Mouse (Mus musculus): ENCODE measurements around the gene Copz1.
A peak's percentile ranks its signal among the peaks of the same experiment; 100 is the strongest.

Gene Copz1

DNA sequence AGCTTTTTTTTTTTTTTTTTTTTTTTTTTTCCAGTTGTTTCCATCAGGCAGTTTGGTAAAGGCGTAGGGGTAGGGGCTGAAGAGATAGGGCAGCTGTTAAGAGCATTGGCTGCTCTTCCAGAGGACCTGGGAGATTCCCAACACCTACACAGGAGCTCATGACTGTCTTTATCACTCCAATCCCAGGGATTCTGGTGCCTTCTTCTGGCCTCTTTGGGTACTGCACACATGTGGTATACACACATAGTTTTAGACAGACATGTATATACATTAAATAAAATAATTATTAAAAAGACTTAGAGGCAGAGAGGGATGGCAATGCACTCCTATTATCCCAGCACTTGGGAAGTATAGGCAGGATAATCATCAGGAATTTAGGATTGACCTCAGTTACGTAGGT, 20.9 kb downstream of the Copz1 start:
- no peak for DNase-seq

DNA sequence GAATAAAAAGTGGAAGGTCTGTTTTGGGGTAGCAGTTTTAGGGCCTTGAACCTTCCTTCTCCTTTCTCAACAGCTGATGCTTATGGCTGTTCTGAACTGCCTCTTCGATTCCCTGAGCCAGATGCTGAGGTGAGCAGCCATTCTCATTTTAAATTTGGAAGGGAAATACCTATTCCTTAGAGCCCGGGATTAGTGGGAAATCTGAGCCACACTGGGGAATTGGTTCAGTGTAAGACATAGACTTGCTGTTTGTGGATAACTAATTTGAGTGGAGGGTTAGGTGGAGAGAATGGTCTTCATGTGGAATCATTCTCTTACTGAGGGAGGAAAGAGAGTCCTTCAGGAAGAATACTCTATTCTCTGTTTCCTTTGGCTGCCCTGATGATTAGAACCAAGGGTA, 22.1 kb downstream of the Copz1 start:
- DNase-seq: no peak

GRCm38 (mm10) chr15:103295851-103296250, 23.3 kb downstream of the Copz1 start:
- DNase-seq: no peak

DNA sequence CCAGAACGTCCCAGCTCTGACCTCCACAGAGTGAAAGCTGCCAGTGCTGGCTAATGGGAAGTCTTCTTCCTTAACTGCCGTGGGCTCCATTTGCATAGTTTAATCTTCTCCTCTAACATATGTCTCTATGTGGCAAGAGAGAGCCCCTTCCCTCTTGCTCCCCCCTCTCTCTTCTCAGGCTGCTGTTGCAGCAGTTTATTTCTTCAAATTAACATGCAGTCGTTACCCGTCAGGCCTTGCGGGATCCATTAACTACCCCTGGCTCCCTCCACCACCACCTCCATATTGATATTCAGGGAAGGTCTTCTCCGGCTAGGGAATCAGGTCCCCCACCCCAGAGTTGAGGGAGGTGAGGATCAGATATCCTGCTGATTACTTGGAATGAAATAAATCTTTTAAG, 24.8 kb downstream of the Copz1 start:
- no peak for DNase-seq

DNA sequence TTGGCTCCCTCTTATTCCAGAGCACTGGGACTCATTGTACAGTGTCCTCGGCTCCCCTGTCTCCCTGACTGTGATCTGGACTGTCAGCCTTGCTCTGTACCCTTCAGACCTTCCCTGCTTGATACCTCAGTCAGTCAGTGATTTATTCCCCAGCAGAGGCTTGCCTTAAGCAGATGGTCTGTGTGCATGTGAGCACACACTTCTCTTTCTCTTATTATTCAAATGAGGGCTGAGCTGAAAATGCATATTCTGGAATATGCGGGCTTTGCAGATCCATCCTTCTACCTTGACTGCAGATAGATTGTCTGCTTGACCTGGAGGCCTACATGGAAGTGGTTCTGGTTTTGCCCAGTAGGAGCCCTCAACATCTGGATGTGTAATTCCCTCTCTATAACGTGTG, 25.5 kb downstream of the Copz1 start:
- DNase-seq: no peak

GRCm38 (mm10) chr15:103298861-103299616, 26.5 kb downstream of the Copz1 start:
- no peak for DNase-seq

- no peak for DNase-seq
Measured at GRCm38 (mm10) chr15:103299644-103300043, 27.1 kb downstream of the Copz1 start.

- DNase-seq: peak; percentile 51
Measured at GRCm38 (mm10) chr15:103300067-103300471, 27.6 kb downstream of the Copz1 start.

- DNase-seq: no peak
Measured at GRCm38 (mm10) chr15:103300560-103300959, 28.0 kb downstream of the Copz1 start.

DNA sequence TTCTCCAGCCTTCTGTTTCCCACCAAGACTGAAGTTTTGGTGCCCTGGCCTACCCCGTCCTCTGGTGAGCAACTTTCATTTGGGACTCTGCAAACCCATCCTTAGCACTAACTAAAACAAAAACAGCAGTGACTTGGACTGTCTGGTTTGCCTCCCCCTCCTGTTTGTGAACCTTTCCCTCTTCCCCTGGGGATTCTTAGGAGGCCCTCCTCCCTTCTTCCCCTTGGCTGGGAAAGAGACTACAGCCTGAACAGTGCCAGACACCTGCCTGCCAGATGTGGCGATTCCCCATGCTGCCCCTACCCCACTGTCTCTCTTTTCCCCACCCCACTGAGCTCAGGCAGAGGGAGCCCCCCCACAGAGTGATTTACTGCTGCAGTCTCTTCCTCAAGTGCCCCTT, 28.5 kb downstream of the Copz1 start:
- DNase-seq: peak; percentile 38

DNA sequence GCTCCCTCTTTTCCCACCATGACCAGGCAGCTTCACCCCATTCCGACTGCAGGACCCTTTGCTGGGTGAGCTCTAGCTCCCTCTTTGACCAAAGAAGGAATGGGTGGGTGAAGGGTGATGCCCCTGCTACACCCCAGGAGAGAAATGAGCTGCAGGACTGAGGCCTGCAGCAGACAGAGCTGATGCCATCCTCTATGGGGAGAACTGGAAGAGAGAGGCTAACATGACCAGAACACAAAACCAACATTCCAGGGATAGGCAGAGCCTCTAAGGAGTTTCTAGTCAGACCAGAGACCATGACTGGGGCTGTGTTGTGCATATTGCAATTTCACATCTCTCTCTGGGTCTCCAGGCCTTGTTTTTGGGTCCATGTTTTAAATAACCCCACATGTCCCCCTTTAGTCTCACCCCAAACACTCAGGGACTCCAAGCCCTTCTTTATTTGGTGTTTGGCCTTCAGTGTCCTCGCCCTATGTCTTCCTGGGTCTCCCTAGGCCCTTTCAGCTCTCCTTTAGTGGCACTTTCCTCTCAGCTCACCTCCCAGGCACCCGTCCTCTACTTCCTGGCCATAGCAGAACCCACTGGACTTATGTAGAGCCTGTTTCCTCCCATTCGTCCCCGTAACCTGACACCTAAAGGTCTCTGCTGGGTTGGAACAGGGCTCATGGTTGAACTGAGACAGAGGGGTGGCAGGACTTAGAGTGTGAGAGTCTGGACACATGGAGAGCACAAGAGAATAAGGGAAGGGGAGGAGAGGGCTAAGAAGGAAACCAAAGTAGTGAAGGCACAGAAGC, 29.2 kb downstream of the Copz1 start:
- no peak for DNase-seq

GRCm38 (mm10) chr15:103302341-103303021, 30.0 kb downstream of the Copz1 start:
- no peak for DNase-seq

DNA sequence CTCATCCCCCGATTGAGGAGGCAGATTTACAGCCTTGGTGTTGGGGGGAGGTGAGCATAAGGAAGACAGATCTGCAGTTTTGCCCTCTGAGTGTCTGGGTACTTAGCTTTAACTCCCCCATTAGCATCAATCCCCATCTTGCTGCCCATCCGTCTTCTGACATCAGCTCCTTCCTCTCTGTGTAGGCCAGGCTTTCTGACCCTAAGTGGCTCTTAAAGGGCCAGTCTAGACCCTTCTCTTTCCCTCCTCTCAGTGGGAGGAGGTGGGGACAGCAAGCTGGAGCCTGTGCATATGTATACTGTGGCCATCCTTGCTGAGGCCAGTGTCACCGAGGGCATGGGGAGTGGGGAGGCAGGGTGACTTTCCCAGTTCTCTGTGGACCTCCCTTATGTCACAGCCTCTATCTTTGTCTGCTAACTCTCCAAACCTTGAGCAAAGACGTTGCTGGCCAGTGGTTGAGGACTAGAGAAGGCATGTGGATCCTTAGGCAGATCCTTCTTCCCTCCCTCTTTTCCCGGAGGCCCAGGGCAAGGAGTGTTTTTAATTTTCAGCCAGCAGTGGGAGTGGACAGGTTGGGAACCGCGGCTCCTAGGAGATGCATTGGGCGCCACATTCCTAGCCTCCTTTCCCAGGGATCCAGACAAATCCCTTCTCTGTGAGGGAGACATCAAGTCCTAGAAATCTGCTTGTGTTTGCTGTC, 31.6 kb downstream of the Copz1 start:
- DNase-seq: no peak

GRCm38 (mm10) chr15:103304616-103304969, 32.1 kb downstream of the Copz1 start:
- no peak for DNase-seq

DNA sequence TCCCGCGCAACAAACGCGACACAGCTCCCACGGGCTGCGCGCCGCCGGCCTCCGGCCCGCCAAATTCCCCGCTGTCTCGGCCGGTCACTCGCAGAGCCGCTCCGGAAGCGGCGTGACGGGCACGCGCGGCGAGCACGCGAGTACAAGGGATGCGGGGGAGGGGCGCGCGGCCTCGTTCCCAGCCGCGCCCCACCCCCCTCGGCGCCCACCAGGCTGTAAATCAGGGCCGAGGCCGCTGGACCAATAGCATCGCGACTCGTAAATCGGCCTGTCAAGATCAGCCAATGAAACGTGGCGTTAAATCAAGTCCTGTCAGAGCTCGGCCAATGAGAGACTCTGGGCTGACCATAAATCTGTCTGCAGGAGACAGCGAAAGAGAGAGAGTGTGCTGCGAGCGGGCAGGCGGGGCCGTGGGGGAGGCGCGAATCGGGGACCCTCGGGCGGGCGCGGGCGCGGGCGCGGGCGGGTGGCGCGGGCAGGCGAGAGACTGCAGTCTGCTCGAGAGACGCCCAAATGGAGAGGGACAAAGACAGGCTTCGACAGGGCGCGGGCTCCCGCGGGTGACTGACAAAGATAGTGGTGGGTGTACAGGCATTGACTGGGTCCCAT, 32.7 kb downstream of the Copz1 start:
- DNase-seq: peak; percentile 88

DNA sequence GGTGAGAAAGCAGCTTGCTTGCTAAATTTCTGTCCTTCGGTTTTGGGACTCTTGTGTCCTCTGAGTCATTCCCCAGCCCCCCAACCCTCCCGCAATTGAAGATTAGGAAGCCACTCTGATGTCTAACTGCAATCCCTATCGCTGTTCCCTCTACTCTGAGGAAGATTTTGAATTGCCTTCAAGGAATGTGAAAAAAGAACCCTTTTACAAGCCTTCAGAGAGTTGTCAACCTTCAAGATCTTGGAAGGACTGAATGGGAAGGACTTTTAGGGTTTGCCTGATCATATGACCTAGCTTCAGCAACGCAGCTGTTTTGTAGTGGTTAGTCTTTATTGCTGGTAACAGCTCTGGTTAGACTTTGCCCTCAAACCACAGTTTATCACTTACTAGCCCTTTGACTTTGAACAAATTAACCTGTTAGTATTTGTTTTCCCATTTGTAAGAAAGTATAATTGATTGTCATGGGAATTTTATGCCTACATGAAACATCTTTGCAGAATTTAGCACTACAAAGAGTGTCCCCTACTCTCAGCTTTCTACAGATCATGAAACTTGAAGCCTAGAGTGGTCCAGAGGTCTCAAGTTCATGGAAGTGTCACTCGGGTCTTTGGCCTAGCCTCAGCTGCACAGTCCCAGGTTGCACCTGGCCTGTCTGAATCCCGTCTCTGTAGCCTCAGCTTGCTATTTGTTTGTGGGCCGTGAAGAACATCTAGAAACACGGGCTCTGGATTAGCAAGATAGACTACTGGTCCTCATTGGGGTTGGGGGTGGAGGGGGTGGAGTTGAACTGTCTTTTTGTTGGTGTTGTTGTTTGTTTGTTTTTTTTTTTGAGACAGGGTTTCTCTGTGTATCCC, 33.5 kb downstream of the Copz1 start:
- DNase-seq: no peak

DNA sequence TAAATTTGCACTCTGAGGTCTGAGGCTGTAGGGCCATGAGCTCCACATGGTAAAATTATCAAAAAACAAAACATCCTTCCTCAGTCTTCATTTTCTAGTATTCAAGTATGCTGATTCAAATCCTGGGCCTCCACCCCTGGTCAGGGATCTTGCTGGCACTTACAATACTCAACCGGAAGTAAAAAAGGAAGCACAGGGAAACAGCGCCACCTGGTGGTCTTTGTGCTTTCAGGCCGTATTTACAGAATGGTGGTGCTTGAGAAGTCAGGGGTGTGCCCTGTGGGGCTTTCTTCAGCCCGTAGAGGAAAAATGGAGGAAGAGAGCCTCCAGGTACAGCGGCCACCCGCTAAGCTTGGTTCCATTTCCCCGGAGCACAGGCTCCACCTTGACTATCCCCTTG, 34.6 kb downstream of the Copz1 start:
- DNase-seq: peak; percentile 90

GRCm38 (mm10) chr15:103308056-103308875, 35.8 kb downstream of the Copz1 start:
- DNase-seq: no peak

- DNase-seq: no peak
Measured at GRCm38 (mm10) chr15:103308876-103309580, 36.5 kb downstream of the Copz1 start.

- DNase-seq: no peak
Measured at GRCm38 (mm10) chr15:103310365-103310910, 37.9 kb downstream of the Copz1 start, which contains the start of gene Gpr84. Gpr84 (minus strand) TSS chr15:103310612.
